Mouse (Mus musculus) common myeloid progenitor, adult 5-6 weeks (primary cell): Measurements from ENCODE around the gene Gm49396. TPM values are rescaled to one million over a fixed set of nuclear protein-coding genes. Genes with fewer than 3 reads are reported as not detected.

Experiments used
- ATAC-seq: replicated peaks from 2 replicates; pipeline ENCODE4 v1.8.0; 2016; ENCODE audit warnings: low read depth, mild to moderate bottlenecking, moderate TSS enrichment, inconsistent platforms; ENCODE audit not compliant: poor library complexity, severe bottlenecking
- total RNA-seq: library from RNA; stranded (forward); fragments of 200-1000, 187-1606 nt; gene quantifications from 2 replicates; pipeline ENCODE4 v1.2.3, GENCODE M21; 2017

The Gm49396 gene
- total RNA-seq, 1 experiment from 2014 or later: 3.7 TPM

DNA sequence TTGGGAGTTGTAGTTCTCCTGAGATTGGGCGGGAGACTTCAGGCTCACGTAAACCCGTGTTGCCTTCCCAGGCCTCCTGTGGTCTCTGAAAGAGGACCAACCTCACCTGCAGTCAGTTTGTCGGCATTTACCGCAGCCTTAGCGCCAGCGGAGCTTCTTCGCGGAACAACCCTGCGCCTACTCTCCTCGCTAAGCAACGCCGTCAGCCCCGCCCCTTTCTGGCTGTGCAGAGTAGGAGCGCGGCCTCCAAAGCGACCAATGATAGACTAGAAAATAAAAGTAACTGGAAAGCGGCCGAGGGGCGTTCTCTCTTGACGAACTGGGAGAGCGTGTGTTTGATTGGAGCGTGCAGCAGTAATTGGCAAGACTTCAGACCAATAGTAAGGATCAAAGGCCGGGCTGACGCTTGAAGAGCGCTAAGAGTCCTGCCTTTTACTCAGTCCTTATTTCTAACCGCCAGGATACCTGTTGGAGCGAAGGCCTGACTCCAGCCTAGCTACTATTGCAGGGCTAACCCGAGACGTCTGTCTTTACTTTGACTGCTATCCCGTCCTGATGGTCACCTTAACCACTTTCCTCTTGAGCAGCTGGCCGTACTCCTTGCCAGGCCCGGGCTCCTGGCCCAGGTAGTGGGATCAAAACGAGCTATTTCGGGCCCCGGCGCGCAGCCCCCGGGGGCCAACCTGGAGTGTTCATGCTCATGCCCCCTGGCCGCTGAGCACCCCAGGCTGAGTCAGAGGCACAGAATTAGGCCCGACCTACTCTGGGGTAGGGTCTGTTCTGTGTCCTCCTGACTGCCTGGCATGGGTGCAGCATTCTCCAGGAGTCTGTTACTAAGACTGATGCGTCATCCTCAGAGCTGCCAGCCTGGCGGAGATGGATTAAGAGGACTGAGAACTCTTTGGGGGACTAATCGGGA lies 10.8 kb upstream of the Gm49396 start, which contains the start of the genes Hspb6 and Proser3:
Hspb6 (plus strand) TSS at position 77 of the 919 bp plus-strand sequence.
Proser3 (minus strand) TSS at position 198 of the 919 bp plus-strand sequence.
- peak; percentile 88 for ATAC-seq

DNA sequence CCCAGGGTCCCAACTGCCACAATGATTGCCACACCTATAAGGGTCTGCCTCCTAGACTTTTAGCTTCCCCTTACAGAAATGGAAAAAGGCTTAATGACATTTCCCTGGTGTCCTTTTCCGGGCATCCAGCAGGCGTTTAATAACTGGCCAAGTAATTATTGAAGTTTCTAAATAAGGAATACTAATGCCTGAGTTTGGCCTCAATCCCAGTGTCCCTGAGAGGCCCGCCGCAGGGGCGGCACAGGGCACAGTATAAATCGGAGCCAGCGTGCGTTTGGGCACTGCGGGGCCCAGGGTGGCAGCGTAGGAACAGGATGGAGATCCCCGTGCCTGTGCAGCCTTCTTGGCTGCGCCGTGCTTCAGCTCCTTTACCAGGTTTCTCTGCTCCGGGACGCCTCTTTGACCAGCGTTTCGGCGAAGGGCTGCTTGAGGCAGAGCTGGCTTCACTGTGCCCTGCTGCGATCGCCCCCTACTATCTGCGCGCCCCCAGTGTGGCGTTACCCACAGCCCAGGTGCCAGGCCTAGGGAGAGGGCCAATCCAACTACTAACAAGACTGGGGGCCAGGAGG lies 10.0 kb upstream of the Gm49396 start:
- no peak for ATAC-seq

GRCm38 (mm10) chr7:30553810-30554584 lies 9.1 kb upstream of the Gm49396 start:
- no peak for ATAC-seq

GRCm38 (mm10) chr7:30556894-30557536 lies 6.1 kb upstream of the Gm49396 start:
- no peak for ATAC-seq

DNA sequence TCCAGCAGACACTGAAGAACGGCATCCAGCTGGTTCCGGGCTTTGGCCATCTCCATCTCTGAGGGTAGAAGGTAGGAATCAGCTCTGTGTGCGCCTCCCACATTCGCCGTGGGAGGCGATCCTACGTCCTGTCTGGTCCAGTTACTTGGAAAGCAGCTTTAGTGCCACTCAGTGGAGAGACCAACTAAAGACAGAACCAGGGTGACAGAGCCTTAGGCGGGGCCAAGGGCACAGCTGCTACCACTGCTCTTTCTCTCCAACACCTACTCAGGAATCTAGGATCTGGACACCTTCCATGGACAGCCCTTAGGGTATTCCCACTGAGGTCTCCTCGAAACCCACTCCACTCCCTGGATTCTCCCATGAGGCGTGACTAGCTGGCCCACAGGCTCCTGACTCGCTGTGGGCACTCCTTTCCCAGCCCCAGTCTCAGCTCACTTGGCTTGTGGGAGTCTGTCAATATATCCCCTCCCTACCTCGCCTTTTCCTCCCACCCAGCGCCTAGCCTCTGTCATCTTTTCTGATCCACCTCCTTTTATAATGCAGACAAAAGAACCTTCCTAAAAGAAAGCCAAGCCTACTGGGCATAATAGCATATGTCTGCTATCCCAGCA lies 5.1 kb upstream of the Gm49396 start:
- no peak for ATAC-seq

- ATAC-seq: no peak
These were observed 4.3 kb upstream of the Gm49396 start for GRCm38 (mm10) chr7:30558656-30559442.

GRCm38 (mm10) chr7:30559443-30559954 lies 3.6 kb upstream of the Gm49396 start, which contains the start of gene Lin37:
Lin37 (minus strand) TSS chr7:30559838.
- ATAC-seq: peak; percentile 79

GRCm38 (mm10) chr7:30560296-30560695 lies 2.8 kb upstream of the Gm49396 start:
- no peak for ATAC-seq

DNA sequence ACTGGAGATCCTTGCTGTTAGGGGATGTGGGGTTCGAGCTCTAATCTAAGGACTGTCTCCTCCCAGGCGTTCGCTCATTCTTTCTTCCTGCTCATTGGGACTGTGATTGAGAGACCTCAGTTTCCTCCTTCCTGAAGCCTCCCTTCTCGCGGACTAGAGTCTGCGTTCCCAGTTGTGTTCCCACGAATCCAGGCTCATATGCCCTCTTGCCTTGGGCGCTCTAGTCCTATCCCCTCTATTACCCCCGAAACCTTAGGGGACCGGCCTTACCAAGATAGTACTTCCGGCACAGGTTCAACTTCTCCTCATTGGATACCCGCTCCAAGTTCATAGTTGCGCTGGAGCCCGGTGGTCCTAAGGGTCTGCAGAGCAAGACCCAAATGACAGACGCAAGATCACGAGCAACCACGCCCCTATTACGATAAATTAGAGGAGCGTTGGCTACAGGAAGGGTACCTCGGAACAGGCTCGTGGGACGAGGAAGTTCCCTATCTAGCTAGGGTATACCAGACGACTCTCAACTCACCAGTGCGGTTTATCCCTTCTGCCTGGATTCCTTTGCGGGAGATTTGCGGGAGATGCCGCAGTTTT lies 523 bp upstream of the Gm49396 start:
- ATAC-seq: peak; percentile 9; the same call in 1 of the 2 replicates

- no peak for ATAC-seq
These were observed 749 bp downstream of the Gm49396 start for GRCm38 (mm10) chr7:30563906-30564280.

DNA sequence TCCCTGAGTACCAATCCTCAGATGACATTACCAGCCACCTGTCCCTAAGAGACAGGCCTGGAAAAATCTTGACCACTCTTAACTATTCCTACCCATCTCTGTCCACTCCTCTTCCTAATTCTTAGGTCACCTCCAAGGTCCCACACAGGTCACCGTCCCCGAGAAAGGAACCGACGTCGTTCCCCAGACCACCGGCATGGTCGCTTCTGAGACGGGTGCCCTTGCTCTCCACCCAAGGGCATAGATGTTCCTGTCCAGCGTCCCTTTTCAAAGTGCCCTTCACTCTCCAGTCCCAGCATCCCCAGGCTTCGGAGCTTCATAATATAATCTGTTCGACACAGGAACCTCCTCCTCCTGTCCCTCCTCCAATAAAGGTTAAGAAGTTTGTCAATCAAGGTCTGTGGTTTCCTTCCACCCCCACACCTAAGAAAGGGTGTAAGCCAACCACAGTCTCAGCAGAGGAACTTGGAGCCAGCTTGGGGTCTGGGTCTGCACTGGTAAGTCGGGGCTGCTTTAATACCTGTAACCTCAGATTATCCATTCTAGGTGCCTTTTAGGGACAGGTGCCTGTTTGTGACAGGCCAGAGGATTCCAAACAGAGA lies 1.9 kb downstream of the Gm49396 start, which contains the start of gene Igflr1:
Igflr1 (plus strand) TSS at position 458 of the 602 bp plus-strand sequence.
- no peak for ATAC-seq

- ATAC-seq: no peak
These were observed 2.9 kb downstream of the Gm49396 start for GRCm38 (mm10) chr7:30566033-30566432.

- ATAC-seq: no peak
These were observed 4.4 kb downstream of the Gm49396 start for GRCm38 (mm10) chr7:30567555-30567954.

GRCm38 (mm10) chr7:30572389-30572788 lies 9.2 kb downstream of the Gm49396 start:
- no peak for ATAC-seq

DNA sequence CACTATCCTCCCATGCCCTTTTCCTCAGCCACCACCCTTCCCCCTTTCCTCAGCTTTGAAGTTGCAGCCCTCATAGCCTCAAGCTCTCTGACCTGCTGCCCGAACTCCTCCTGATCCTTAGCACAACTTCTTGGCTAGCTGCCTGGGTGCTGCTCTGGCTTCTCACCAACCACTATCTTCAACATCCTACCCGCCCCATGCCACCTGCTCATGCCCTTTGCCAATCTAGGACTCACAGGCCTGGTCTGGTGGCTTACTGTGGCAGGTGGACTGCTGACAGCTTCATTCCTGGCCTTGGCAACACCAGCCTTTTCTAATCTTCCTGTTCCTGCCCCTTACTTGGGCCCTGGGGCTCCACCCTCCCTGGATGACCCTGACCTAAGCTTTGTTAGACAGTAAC lies 9.8 kb downstream of the Gm49396 start:
- peak; percentile 65; the same call in 1 of the 2 replicates for ATAC-seq

DNA sequence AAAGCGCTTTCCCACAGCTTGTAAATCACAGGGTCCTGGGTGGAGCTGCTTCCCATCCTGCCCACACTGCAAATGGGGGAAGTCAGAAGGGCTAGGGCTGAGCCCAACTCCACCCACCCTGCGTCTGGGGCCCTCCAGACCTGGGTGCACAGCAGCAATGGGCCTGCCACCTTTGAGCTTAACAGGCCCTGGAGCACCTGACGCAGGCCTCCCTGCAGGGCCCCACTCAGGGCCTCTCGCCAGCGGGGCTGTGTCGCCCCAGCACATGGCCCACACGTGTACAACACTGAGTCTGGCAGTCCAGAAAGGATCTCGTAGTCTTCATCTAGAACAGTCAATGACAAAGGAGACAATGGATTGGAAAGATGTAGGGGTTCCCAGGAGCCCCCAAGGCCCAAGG lies 16.8 kb downstream of the Gm49396 start:
- no peak for ATAC-seq

DNA sequence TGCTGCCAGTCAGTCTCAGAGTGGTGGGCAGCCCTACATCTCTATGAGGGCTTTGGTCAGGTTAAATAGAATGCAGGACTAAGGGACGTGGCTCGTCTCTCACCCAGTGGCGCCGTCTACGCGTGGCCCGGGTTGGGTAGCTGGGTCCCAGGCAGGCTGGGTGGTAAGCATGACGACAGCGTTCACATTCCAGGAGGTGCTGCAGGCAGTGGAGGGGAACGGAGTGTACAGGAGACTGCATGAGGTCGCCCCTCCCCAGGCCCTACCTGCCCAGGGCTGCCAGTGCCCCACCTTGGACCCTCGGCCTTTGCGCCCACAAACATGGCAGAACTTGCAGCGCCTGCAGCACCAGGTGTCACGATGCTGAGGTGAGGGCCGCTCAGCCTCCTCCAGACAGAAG lies 18.4 kb downstream of the Gm49396 start:
- ATAC-seq: no peak

DNA sequence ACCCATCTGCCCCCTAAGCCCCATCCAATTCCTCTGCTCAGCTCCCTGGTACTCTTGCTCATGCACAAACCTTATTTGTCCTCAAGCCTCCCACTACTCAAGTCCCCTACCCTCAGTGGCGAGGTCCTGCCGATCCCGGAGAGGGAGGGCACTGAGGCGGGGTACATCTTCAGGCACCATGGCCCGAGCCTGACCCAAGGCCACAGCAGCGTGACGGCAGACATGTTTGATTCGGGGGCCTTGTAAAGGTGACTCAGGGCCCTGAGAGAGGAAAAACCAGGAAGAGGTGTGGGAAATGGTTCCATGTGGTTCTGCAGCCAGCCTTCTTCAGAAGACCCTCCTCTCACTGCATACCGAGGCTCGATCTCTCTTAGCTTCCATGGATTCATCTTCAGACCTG lies 21.2 kb downstream of the Gm49396 start:
- no peak for ATAC-seq
